Mouse (Mus musculus) hindbrain, embryonic 15.5 days (tissue): ENCODE measurements around the gene Traf2. TPM values are rescaled to one million over a fixed set of nuclear protein-coding genes. Genes with fewer than 3 reads are reported as not detected.
"Not testable (repeated sequence)": the region's sequence is repeated elsewhere in the genome, so short reads cannot be mapped to it uniquely, and the experiment has no call there.

Experiments
- ATAC-seq: fragments of 200-750 bp; cut with Nextera tagmentation; 2 replicates; pipeline ENCODE4 v1.8.0; 2017; ENCODE audit warnings: low read depth, moderate number of reproducible peaks, moderate TSS enrichment; ENCODE audit not compliant: low FRiP score
- H3K27ac ChIP-seq: fragments of 300-500 bp; sonication (generic); replicated peaks from 2 replicates; pipeline ENCODE4 v1.5.1; 2015; ENCODE audit warnings: mild to moderate bottlenecking, inconsistent platforms
- H3K27me3 ChIP-seq: fragments of 300-500 bp; sonication (generic); 2 replicates; pipeline ENCODE4 v1.6.1; 2015; ENCODE audit warnings: control low read depth, inconsistent platforms
- H3K36me3 ChIP-seq: fragments of 300-500 bp; sonication (generic); 2 replicates; pipeline ENCODE4 v1.6.1; 2015; ENCODE audit warnings: control low read depth, inconsistent platforms
- H3K4me1 ChIP-seq: fragments of 300-500 bp; sonication (generic); replicated peaks from 2 replicates; pipeline ENCODE4 v1.6.1; 2015; ENCODE audit warnings: control low read depth, inconsistent platforms
- H3K4me2 ChIP-seq: fragments of 300-500 bp; sonication (generic); 2 replicates; pipeline ENCODE4 v1.6.1; 2015; ENCODE audit warnings: moderate library complexity, mild to moderate bottlenecking, inconsistent platforms
- H3K4me3 ChIP-seq: fragments of 300-500 bp; sonication (generic); 2 replicates; pipeline ENCODE4 v1.5.1; 2015; ENCODE audit warnings: mild to moderate bottlenecking, inconsistent platforms
- H3K9ac ChIP-seq: fragments of 300-500 bp; sonication (generic); 2 replicates; pipeline ENCODE4 v1.6.1; 2015; ENCODE audit warnings: inconsistent platforms
- H3K9me3 ChIP-seq: fragments of 300-500 bp; sonication (generic); 2 replicates; pipeline ENCODE4 v1.6.1; 2016; ENCODE audit warnings: control low read depth, inconsistent platforms
- WGBS: fragments of 180-500 bp; shearing (Covaris S2); methylation state at CpG from one replicate; pipeline ENCODE4 v1.1.7; 2015; 5-methylcytosine and 5-hydroxymethylcytosine counted together
- polyA plus RNA-seq: library from polyadenylated mRNA; unstranded; fragments of >200 nt; fragmentation: Nextera tagmentation; extraction: Ambion mirVana; gene quantifications from 2 replicates; pipeline ENCODE4 v1.2.1, GENCODE M21; 2015

Traf2 gene
- polyA plus RNA-seq, 1 experiment from 2014 or later = 16.5 TPM

- not testable (repeated sequence) for H3K27ac ChIP-seq, ATAC-seq
- 55% methylated on average over 2 of the region's 2 CpGs for WGBS
These were observed 8.7 kb upstream of the Traf2 start for GRCm38 (mm10) chr2:25555479-25555878.

DNA sequence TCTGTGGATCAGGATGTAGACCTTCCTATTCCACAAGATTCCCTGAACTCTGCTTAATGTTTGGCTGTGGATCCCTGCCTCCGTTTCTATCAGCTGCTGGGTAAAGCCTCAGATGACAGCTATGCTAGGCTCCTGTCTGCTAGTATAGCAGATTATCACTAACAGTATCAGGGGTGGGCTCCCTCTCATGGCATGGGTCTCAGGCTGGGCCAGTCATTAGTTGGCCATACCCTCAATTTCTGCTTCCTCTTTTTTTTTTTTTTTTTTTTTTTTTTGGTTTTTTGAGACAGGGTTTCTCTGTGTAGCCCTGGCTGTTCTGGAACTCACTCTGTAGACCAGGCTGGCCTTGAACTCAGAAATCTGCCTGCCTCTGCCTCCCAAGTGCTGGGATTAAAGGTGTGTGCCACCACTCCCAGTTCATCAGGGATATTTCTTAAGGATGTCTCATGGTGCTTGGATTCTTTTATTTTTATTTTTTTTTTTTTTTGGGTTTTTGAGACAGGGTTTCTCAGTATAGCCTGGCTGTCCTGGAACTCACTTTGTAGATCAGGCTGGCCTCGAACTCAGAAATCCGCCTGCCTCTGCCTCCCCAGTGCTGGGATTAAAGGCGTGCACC is 6.5 kb upstream of the Traf2 start:
- not testable (repeated sequence) for H3K9ac ChIP-seq, H3K9me3 ChIP-seq, ATAC-seq, H3K4me2 ChIP-seq, H3K36me3 ChIP-seq, H3K4me3 ChIP-seq, H3K27ac ChIP-seq, H3K27me3 ChIP-seq
- H3K4me1 ChIP-seq = peaks cover 12% of the 10 kb centered on the region
- WGBS = 93% methylated on average over 4 of the region's 4 CpGs

More at GRCm38 (mm10) chr2:25555479-25555878, 8.7 kb upstream of the Traf2 start:
- peaks cover 30% of the 10 kb centered on the region for H3K4me1 ChIP-seq
- not testable (repeated sequence) for H3K4me3 ChIP-seq, H3K9me3 ChIP-seq, H3K36me3 ChIP-seq, H3K4me2 ChIP-seq, H3K27me3 ChIP-seq, H3K9ac ChIP-seq

DNA sequence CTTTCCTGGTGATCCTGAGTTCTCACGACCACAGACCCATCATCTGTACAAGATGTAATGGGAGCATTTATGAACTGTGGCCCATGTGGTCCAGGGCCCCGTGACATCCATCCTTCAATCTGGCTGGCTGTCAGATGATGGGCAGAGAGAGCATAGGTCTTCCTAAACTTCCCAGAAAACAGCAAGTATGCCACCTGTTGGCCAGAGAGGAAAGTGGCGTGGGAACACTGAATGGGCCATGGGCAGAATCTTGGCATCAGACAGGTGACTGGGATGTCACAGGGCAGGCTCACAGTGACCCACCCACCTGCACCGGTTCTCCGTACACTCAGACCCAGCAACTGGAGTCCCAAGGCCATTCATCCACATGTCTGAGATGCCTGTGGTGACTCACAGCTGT is 4.4 kb upstream of the Traf2 start:
- H3K27ac ChIP-seq = no peak overlapping the region
- ATAC-seq = no peak
- no peaks in the 10 kb centered on the region for H3K9me3 ChIP-seq
- 40% methylated on average over 5 of the region's 5 CpGs for WGBS
- H3K9ac ChIP-seq = no peak overlapping the region
- H3K4me1 ChIP-seq = peaks cover 7% of the 10 kb centered on the region
- no peaks in the 10 kb centered on the region for H3K36me3 ChIP-seq
- H3K4me3 ChIP-seq = no peak overlapping the region
- H3K4me2 ChIP-seq = no peak overlapping the region
- H3K27me3 ChIP-seq = no peaks in the 10 kb centered on the region

- WGBS = 79% methylated on average over 9 of the region's 9 CpGs
- H3K9me3 ChIP-seq = no peaks in the 10 kb centered on the region
- H3K4me2 ChIP-seq = no peak overlapping the region
- peaks cover 15% of the 10 kb centered on the region for H3K4me1 ChIP-seq
- no peaks in the 10 kb centered on the region for H3K27me3 ChIP-seq
- H3K36me3 ChIP-seq = no peaks in the 10 kb centered on the region
- no peak overlapping the region for H3K9ac ChIP-seq
- H3K4me3 ChIP-seq = no peak overlapping the region
- no peak for ATAC-seq
- H3K27ac ChIP-seq = no peak overlapping the region
These were observed 2.6 kb upstream of the Traf2 start for GRCm38 (mm10) chr2:25549021-25549991.

GRCm38 (mm10) chr2:25545996-25546810 is 537 bp downstream of the Traf2 start:
- Histone ChIP-seq H3K9me3 (no peaks in the 10 kb centered on the region), H3K36me3 (no peaks in the 10 kb centered on the region), H3K4me2 (peak overlapping the region; percentile 87), H3K4me3 (peak overlapping the region; percentile 67), H3K27ac (peak overlapping the region; percentile 35; the same call in 1 of the 2 replicates), H3K4me1 (peaks cover 15% of the 10 kb centered on the region), H3K9ac (peak overlapping the region; percentile 61), H3K27me3 (no peaks in the 10 kb centered on the region)
- no peak; the same call in 1 of the 2 replicates for ATAC-seq
- 9% methylated on average over 43 of the region's 43 CpGs for WGBS

DNA sequence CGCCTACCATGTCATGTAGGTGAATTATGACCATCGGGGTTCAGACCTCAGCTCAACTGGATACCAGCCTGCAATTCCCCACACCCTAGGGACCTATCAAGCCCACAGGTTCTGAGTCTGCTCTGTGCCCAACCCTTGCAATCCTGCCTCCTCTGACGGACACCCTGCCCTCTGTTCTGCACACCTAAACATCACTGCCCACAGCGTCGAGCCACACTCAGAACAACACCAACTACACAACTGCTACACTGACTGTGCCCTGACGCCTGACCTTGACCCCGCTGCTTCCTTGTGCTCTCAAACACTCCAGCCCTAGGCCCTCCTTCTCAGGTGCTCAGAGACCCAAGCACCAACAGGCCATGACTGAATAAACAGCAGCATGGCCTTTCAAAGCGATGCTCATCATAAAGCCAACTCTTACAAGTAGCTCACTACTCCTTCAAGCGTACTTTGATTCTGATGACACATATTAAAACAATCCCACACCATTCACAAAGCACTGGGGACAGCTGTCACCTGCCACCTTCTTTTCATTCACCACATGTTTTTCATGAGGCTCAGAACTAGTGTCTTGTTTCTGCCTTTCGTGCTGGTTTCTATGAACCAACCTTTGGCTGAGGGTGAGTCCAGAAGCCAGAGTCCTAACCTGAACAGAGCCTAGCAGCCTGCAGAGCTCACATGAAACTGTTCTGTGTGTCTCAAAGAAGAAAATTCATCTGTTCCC is 4.9 kb downstream of the Traf2 start:
- 85% methylated on average over 10 of the region's 10 CpGs for WGBS
- H3K4me2 ChIP-seq = no peak overlapping the region
- H3K4me1 ChIP-seq = peaks cover 10% of the 10 kb centered on the region
- no peak for ATAC-seq
- no peaks in the 10 kb centered on the region for H3K27me3 ChIP-seq
- no peaks in the 10 kb centered on the region for H3K36me3 ChIP-seq
- no peak overlapping the region for H3K4me3 ChIP-seq
- H3K27ac ChIP-seq = no peak overlapping the region
- H3K9ac ChIP-seq = no peak overlapping the region
- H3K9me3 ChIP-seq = no peaks in the 10 kb centered on the region

DNA sequence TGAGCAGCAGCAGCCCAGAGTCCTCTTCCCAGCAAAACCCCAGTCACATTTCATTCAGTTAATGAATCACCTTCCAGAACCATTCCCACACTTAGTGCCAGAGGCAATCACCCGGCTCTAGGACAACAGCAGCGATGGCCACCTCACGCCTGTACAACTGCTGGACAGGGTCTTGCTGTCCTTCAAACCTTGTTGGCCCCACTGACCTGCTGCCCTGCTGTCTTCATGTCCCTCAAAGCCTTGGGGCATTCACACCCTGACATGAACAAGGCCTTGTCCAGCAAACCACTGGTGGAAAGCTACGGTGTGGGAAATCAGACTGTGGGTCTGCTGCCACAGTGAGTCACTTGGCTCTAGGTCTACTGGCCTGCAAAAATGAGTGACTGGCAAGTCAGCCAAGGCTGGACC is 6.2 kb downstream of the Traf2 start:
- peaks cover 6% of the 10 kb centered on the region; the same call in 1 of the 2 replicates for H3K36me3 ChIP-seq
- no peak overlapping the region for H3K4me3 ChIP-seq
- no peak overlapping the region for H3K27ac ChIP-seq
- 95% methylated on average over 4 of the region's 4 CpGs for WGBS
- no peaks in the 10 kb centered on the region for H3K27me3 ChIP-seq
- H3K9ac ChIP-seq = no peak overlapping the region
- no peak for ATAC-seq
- H3K4me1 ChIP-seq = 0 out of 2 replicates have a peak, but pooled peaks cover 2% of the 10 kb centered on the region
- no peaks in the 10 kb centered on the region for H3K9me3 ChIP-seq
- no peak overlapping the region for H3K4me2 ChIP-seq

DNA sequence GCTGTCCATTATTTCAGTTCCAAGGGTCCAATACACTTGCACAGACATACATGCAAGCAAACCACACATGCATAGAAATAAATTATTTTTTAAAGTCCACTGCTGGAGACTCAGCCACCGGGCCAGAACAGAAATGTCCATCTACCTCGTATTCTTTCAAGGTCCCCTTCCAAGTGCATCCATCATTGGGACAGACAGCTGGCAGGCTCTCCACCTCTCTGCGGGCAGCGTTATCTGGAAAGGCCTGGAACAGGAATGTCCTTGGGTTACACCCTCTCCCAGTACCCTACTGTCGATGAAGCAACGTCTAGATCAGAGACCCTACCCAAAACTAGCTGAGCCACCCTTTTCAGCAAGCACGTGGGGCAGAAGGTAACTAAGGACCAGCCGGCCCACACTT is 10.2 kb downstream of the Traf2 start:
- no peak overlapping the region for H3K4me2 ChIP-seq
- no peak overlapping the region for H3K9ac ChIP-seq
- 89% methylated on average over 8 of the region's 8 CpGs for WGBS
- no peak overlapping the region for H3K4me3 ChIP-seq
- no peaks in the 10 kb centered on the region for H3K27me3 ChIP-seq
- no peak overlapping the region for H3K27ac ChIP-seq
- H3K4me1 ChIP-seq = no peaks in the 10 kb centered on the region
- no peak for ATAC-seq
- H3K36me3 ChIP-seq = peaks cover 7% of the 10 kb centered on the region; the same call in 1 of the 2 replicates
- H3K9me3 ChIP-seq = no peaks in the 10 kb centered on the region

- Histone ChIP-seq H3K4me3 (no peak overlapping the region), H3K9ac (no peak overlapping the region), H3K27me3 (no peaks in the 10 kb centered on the region), H3K36me3 (peaks cover 12% of the 10 kb centered on the region), H3K27ac (no peak overlapping the region), H3K9me3 (no peaks in the 10 kb centered on the region), H3K4me2 (no peak overlapping the region), H3K4me1 (no peaks in the 10 kb centered on the region)
- WGBS = 92% methylated on average over 2 of the region's 2 CpGs
- no peak for ATAC-seq
These were observed 11.9 kb downstream of the Traf2 start for GRCm38 (mm10) chr2:25534866-25535182.

DNA sequence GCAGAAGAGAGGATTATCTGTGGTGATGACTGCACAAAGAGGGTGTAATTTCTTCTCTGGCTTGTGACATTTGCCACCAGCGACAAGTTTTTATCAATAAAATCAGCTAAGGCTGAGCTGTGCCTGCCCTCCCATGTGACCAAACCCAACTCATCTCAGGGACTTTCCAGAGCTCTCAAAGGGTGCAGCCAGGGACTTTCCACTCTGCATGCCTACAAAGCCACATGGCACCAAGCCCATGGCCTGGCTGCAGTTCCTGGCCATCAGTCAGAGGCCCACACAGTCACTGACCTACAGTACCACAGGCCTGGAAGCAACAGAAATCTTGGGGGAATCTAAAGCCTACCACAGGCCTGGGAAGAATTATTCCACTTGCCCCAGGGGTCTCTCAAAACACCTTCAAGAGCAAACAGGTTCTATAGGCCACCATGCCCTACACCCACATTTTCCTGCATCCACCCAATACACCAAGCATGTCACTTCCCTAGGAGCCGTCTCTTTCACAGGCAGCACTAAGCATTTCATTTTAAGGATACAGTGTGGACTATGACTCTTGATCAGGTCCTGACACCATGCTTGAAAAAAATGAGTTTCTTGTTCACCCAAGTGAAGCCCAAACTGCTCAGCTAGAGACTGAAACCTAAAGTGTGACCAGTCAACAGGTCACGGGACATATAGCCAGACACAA is 12.4 kb downstream of the Traf2 start:
- peaks cover 13% of the 10 kb centered on the region for H3K36me3 ChIP-seq
- no peak for ATAC-seq
- no peaks in the 10 kb centered on the region for H3K4me1 ChIP-seq
- H3K27me3 ChIP-seq = no peaks in the 10 kb centered on the region
- no peaks in the 10 kb centered on the region for H3K9me3 ChIP-seq
- no peak overlapping the region for H3K4me3 ChIP-seq
- H3K4me2 ChIP-seq = no peak overlapping the region
- no peak overlapping the region for H3K9ac ChIP-seq
- 97% methylated on average over 3 of the region's 3 CpGs for WGBS
- H3K27ac ChIP-seq = no peak overlapping the region

GRCm38 (mm10) chr2:25533707-25534106 is 13.0 kb downstream of the Traf2 start:
- no peaks in the 10 kb centered on the region for H3K9me3 ChIP-seq
- H3K4me1 ChIP-seq = no peaks in the 10 kb centered on the region
- no peak overlapping the region for H3K4me2 ChIP-seq
- H3K4me3 ChIP-seq = no peak overlapping the region
- no peak overlapping the region for H3K9ac ChIP-seq
- no peak for ATAC-seq
- no peak overlapping the region for H3K27ac ChIP-seq
- no peaks in the 10 kb centered on the region for H3K27me3 ChIP-seq
- 95% methylated on average over 2 of the region's 2 CpGs for WGBS
- H3K36me3 ChIP-seq = peaks cover 19% of the 10 kb centered on the region
